Mouse (Mus musculus) small intestine, adult 2 months (tissue): ENCODE data around the gene Gramd1b.

ENCODE experiments used
- CTCF ChIP-seq: fragments of 200-500 bp; IDR thresholded peaks from 2 replicates; pipeline ENCODE4 v1.5.1; 2012; ENCODE audit warnings: low read depth, mild to moderate bottlenecking, control low read depth, inconsistent platforms, low read length, moderate library complexity, mixed read lengths; ENCODE audit not compliant: insufficient replicate concordance, insufficient read length; ENCODE audit errors: extremely low read depth
- POLR2A ChIP-seq: fragments of 200-500 bp; IDR thresholded peaks from 2 replicates; pipeline ENCODE4 v1.6.1; 2012; ENCODE audit warnings: low read depth, mild to moderate bottlenecking, control low read depth, inconsistent platforms, low read length, moderate library complexity

- TF ChIP-seq CTCF (no peak), POLR2A (no peak)
These were observed 139.1 kb downstream of the Gramd1b start for GRCm38 (mm10) chr9:40391852-40392695.
